Mouse (Mus musculus) cerebellum, adult 18-20 months (tissue): ENCODE data around the gene Gm20388.

ENCODE experiments used
- DNase-seq, 2 experiments: peaks; one replicate each; pipeline ENCODE4 v3.0.0; 2021

The Gm20388 gene

DNA sequence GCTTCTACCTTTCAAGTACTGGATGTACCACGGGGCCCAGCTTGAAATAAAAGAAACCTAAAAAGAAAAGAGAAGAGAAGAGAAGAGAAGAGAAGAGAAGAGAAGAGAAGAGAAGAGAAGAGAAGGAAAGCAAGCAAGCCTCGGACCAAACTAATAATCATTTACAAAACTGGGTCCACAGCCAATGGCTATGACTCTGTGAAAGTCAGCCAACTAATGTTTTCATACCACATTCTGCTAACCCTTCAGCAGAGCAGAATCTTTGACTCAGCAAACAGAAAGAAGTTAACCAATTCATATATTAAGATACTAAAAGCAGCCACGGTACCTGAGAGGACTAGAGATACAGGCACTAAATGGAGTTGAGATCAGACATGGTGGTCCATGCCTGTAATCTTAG, 3381.6 kb downstream of the Gm20388 start:
- no peak for DNase-seq

DNA sequence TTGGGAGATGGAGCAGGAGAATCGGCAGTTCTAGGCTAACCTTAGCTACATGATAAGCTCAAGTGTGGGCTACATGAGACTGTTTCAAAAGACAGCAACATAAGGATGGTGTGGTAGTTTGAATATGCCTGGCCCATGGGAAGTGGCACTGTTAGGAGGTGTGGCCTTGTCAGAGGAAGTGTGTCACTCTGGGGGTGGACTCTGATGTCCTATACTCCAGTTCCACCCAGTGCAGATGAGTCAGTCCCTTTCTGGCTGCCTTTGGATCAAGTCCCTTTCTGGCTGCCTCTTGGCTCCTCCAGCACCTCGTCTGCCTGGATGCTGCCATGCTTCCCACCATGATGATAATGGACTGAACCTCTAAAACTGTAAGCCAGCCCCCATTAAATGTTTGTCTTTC, 3382.1 kb downstream of the Gm20388 start:
- no peak for DNase-seq

GRCm38 (mm10) chr8:123298301-123298700, 3387.7 kb downstream of the Gm20388 start:
- DNase-seq, result no peak

DNA sequence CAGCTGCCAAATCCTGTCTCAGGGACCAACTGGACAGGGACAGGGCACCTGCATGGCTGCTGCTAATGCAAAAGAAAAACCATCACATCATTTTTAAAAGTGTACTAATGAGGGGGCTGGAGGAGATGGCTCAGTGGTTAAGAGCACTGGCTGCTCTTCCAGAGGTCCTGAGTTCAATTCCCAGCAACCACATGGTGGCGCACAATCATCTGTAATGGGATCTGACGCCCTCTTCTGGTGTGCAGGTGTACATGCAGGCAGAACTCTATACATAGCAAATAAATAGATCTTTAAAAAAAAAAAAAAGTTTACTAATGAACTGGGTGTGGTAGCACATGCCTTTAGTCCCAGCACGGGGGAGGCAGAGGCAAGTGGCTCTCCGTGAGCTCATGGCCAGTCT, 3398.1 kb downstream of the Gm20388 start:
- DNase-seq, result no peak

DNA sequence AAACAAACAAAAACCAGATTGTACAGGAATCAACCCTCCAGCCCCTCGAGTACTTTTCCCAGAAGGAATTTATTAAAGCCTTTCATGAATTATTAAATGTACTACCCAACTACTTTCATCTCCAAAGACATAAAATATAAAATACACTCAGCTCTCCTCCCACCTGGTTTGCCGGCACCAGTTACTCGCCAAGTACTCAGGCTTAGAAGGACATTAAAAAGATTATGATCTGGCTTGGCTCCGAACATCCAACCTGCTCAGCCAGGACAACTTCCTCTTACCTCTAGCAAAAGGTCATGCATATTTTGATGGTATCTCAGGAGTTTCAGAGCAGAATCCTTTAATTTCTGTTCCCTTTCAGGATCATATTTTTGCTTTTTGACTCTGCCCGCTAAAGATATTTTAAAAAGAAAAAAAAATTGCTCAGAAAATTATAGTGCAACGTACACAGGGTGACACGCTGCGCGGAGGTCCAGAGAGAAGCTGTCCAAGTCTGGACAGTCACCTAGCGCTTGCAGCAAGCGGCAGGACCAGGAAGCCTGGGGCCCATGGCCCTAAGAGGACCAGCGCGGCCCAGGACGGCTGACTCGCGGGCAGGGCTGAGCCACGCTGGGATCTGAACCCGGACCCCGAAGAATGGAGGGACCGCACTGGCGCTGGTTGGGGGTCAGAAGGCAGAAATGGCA, 3407.3 kb downstream of the Gm20388 start:
- no peak for DNase-seq

DNA sequence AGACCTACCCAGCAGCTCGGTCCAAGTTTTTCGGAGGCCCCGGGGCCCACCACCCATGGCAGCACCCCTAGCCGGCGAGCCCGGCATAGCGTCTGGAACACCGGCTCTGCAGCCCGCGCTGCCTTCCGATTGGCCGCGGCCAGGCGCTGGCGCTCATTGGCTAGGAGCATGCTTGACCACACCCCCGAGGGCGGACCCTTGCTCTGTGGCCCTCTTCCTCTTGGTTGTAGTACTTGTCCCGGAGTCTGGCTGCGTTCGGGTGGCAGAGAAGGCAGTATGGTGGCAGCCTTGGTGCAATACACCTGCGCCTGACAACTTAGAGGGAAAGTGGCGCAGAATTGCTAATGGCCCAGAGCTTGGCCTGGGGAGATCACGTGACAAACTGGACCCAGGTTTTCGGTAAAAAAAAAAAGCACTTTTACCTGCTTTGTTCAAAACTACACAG, 3407.8 kb downstream of the Gm20388 start, which contains the start of gene Fanca:
Fanca (minus strand) TSS at position 110 of the 445 bp plus-strand sequence.
- peak; percentile 93 to 97 for DNase-seq

GRCm38 (mm10) chr8:123319522-123320164, 3409.0 kb downstream of the Gm20388 start:
- DNase-seq, result peak; percentile 52 to 70

DNA sequence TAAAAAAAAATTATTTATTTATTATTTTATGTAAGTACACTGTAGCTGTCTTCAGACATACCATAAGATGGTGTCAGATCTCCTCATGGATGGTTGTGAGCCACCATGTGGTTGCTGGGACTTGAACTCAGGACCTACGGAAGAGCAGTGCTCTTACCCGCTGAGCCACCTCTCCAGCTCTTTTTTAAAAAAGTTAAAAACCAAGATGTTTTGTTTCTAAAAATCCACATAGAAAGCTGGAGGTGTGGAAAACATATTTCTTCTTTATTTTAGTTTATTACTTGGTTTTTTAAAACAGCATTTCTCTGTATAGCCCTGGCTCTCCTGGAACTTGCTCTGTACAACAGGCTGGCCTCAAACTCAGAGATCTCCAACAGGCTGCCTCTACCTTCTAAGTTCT, 3417.9 kb downstream of the Gm20388 start:
- DNase-seq, result no peak

DNA sequence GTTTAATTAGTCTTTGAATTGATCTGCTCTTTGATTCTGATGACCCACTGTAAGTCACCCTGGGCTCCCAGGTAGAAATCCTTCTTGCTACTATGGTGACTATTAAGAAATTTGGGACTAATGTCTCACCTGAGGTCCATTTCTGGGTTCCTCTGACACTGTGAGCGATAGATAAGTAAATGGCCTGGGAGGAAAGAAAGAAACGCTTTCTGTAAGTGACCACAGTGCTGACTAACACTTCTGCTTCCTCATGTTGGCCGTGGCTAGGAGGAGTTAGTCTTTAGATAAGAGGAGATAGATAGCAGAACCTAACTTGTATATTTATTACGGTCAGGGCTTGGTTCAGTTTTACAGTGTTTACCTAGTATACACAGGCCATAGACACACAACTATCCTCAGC, 3418.7 kb downstream of the Gm20388 start:
- no peak for DNase-seq

- DNase-seq, result no peak
Observed at GRCm38 (mm10) chr8:123329961-123330360, 3419.3 kb downstream of the Gm20388 start.

DNA sequence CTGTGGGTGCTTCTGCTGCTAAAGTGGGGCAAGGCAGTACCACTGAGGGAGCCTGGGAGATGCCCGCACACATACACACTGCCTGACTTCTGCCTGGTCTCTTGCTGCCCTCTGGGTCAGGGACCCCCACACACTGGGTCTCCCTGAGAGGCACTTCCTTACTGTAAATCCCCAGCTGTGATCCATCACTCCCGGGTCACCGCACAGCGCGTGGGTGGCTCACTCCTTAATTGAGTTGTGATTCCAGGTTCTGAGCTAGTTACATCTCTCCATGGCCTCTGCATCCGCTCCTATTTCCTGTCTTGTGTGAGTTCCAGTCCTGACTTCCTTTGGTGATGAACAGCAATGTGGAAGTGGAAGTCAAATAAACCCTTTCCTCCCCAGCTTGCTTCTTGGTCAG, 3420.1 kb downstream of the Gm20388 start:
- no peak for DNase-seq

DNA sequence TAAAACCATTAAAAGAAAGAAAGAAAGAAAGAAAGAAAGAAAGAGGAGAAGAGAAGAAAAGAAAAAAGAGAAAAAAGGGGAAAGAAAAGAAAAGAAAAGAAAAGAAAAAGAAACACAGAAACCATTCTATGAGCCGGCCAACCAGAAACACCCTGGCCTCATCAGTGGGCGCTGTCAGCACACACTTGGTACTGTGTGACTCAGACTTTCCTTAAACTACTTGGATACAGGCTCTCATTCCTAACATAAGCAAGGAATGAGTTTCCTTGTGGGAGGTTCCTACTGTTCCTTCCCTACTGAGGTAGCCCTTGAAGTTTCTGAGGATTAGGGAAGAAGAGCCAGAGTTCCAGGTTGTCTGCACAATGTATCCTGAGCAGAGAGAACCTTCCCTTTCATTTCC, 3420.7 kb downstream of the Gm20388 start:
- DNase-seq, result no peak

DNA sequence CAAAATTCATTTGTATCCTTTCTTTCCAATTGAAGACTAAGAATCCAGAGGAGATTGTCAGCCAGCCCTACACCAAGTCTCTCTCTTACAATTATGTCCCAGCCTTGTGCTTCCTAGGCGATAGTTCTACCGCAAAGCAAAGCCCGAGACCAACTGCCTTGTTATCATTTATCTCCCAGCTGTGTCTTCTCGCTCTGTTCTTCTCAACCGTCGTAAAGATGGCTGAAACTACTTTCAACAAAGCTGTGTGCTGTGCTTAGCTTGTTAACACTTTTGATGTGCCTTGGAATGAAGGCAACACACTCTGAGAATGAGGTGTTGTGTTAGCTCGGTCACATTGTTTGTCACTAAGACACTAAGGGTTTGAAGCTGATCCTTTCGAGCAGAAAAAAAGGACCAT, 3421.2 kb downstream of the Gm20388 start:
- peak in 1 of 2 experiments; percentile 9 for DNase-seq

GRCm38 (mm10) chr8:123332262-123333090, 3421.8 kb downstream of the Gm20388 start, which contains the start of gene Spire2:
TSS of gene Spire2 (plus strand) at chr8:123332713.
- peak; percentile 87 to 88 for DNase-seq

DNA sequence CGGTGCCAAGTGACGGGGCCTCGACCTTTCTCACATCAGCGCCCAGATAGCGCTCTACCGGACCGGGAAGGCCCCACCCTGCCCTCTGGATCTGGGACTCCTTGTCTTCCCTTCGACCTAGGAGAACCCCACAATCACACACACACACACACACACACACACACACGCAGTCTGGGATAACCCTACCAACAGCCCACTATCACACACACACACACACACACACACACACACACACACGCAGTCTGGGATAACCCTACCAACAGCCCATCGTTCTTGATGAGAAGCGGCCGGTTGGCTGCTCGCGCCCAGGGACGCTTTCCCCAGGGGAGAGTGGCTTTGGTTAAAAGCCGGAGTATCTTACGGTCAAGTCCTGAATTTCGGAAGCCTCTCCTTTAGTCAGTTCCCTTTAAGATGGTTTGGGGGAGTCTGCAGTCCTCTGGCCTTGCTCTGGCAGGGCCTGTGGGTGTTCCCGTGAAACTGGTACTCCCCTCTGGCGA, 3422.5 kb downstream of the Gm20388 start:
- peak in 1 of 2 experiments; percentile 17 for DNase-seq

DNA sequence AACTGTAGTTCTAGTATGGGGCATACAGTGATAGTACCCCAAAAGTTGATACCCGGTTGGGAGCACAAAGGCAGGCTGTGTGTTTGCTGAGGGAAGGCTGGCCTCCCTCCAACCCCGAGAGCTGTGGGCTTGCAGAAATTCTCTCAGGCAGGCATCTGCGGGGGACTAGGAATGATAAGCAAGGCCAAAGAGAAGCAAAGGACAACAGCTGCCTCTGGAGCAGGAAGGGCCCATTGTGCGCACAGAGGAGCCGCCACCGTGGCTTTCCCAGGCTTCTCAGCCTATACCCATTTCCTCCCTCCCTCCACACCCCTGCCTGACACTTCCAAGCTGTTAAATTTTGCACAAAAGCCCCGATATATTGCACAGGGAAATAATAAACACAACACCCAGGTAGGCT, 3423.2 kb downstream of the Gm20388 start:
- DNase-seq, result peak; percentile 15 to 19

DNA sequence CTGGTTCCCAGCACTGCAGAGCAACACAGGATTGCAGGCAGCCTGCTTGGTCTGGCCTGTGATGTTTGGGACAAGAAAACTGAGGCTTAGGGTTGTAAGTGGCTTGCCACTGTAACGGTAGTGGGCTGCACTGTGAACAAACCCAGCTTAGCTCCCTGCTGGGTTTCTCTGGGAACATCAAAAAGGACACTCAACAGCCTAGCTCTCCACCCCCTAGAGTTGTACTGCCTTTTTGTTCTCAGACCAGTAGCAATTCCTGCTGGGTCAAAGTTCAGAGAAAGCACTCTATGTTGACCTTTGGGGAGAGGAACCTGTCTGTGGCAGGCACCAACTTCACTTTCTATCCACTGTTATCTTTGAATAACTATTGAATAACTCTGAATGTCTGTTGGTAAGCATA, 3423.8 kb downstream of the Gm20388 start:
- DNase-seq, result no peak

DNA sequence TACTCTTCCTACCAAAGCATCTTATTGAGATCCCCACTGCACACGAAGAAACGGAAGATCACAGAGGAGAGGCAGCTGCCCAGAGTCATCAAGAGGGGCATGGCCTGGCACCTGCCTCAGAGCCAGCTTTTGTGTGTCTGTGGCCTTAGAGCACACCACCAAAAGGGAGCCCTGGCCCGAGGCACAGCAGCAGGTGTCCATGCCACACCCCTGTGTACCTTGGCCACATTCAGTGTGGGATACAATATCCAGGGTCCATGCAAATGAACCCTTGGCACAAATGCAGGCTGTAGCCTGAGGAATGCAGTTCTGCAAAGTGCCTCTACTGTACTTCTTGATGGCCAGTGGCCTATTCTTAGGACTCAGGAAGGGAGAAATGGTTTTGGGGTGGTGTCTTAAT, 3426.8 kb downstream of the Gm20388 start:
- DNase-seq, result no peak

- no peak for DNase-seq
Observed at GRCm38 (mm10) chr8:123340071-123340470, 3429.4 kb downstream of the Gm20388 start.

DNA sequence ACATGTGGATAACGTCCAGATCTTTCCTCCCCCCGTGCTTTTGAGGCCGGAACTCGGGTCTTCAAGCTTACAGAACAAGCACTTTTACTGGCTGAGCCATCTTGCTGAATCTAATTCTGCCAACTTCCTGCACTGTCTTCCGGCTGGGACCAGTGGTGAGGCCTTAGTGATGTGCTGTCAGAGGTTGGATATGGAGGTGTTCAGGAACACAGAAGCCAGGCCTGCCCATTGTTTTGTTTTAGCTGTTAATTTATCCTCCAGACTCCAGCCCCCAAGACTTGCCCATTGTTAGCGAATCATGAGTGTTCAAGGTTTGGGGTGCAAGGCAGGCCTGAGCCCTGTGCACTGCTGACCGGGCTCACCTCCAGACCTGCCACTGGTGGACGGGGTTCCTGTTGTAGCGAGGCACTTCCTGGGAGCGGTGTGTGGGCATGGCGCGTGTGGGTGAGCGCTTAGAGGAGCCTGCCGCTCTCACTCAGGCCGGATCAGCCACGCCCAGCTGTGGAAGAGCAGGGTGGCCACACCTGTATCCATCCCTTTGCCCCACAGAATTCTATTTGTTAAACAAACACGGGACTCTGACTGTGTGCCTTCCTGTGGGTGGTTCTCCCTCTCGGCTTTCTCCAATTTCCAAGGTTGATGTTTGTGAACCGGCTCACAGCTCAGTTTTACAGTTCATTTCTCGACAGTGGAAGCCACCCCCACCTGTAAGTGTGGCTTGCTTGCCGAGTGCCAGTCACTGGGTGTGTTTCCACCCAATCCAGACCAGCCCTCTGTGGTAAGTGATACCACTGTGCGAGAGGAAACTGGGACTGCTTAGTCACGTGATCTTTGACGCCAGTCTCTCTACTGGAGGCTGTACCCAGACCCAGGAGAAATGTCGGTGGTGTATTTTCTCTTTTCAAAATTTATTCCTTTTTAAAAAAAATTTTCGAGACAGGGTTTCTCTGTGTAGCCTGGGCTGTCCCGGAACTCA, 3430.7 kb downstream of the Gm20388 start:
- DNase-seq, result no peak

DNA sequence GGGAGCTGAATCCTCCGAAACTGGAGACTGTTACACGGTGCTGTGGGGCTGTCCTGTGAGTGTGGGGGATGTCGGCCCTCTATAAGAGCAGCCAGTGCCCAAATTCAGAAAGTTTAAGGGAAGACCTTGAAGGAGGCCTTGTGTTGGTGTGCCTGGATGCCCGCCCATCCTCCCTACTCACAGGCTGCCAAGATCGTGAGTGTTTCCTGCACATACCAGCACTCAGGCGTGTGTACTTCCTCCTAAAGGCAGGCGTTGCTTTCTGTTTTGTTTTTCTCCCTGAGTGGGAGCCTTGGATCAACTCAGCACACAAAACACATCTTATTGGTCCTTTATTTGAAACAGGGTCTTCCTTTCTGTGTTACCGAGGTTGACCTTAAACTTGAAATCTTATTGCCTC, 3431.6 kb downstream of the Gm20388 start:
- no peak for DNase-seq

GRCm38 (mm10) chr8:123342911-123343310, 3432.3 kb downstream of the Gm20388 start:
- DNase-seq, result no peak
